Mouse (Mus musculus): ENCODE data around the gene Atn1. TPM values are rescaled to one million over a fixed set of nuclear protein-coding genes. Genes with fewer than 3 reads are reported as not detected.
"Not testable (repeated sequence)": the region's sequence is repeated elsewhere in the genome, so short reads cannot be mapped to it uniquely, and the experiment has no call there.

Gene Atn1
- polyA plus RNA-seq (2015; fragmentation: Nextera tagmentation; extraction: Ambion mirVana) = 9.6 and 11.2 TPM in 2 replicates

GRCm38 (mm10) chr6:124755831-124756595, at the start of gene Atn1, which contains the start of gene Gm45234:
Gene Atn1 (minus strand): TSS chr6:124756524.
Gene Gm45234 (minus strand): TSS chr6:124756021.
- Histone ChIP-seq H3K4me3 (ENCODE audit: low read depth, low read length) (peak within 1 kb of the TSS; percentile 93), H3K4me2 (replicated peaks; ENCODE audit: low read depth, low read length) (peak within 1 kb of the TSS; percentile 64), H3K27me3 (replicated peaks; ENCODE audit: insufficient read depth, low read length) (no peaks in the 10 kb centered on the region), H3K9me3 (ENCODE audit: low read length) (no peaks in the 10 kb centered on the region), H3K27ac (ENCODE audit: low read length) (peak within 1 kb of the TSS; percentile 97), H3K9ac (replicated peaks; ENCODE audit: low read depth) (peak within 1 kb of the TSS; percentile 86), H3K4me1 (ENCODE audit: insufficient read depth, low read depth, low read length) (peaks cover 20% of the 10 kb centered on the region), H3K36me3 (ENCODE audit: insufficient read depth, low read length) (no peaks in the 10 kb centered on the region)
- TF ChIP-seq EP300 (IDR thresholded peaks at IDR 0.05) (no peak), CTCF (IDR thresholded peaks at IDR 0.05) (no peak)
- WGBS = under 1% methylated on average over 35 of the region's 100 CpGs
- ATAC-seq (peak; percentile 76), DNase-seq (ENCODE audit: low spot score) (peak; percentile 89)

GRCm38 (mm10) chr6:124805341-124806321, 49.3 kb upstream of the Atn1 start:
- peak overlapping the region; percentile 39; the same call in 1 of the 2 replicates for H3K9ac ChIP-seq (replicated peaks; ENCODE audit: low read depth)
- peak; percentile 85 for ATAC-seq
- H3K27ac ChIP-seq (ENCODE audit: low read length) = peak overlapping the region; percentile 94
- WGBS = 1% methylated on average over 34 of the region's 34 CpGs
- H3K4me2 ChIP-seq (replicated peaks; ENCODE audit: low read depth, low read length) = peak overlapping the region; percentile 65
- DNase-seq (ENCODE audit: low spot score) = peak; percentile 98
- peak overlapping the region; percentile 43 for H3K4me3 ChIP-seq (ENCODE audit: low read depth, low read length)
- no peaks in the 10 kb centered on the region for H3K36me3 ChIP-seq (ENCODE audit: insufficient read depth, low read length)
- peak; percentile 60 for TF ChIP-seq CTCF (IDR thresholded peaks at IDR 0.05)
- 0 out of 2 replicates have a peak, but pooled peaks have one; percentile 4 for TF ChIP-seq EP300 (IDR thresholded peaks at IDR 0.05)
- H3K4me1 ChIP-seq (ENCODE audit: insufficient read depth, low read depth, low read length) = peaks cover 11% of the 10 kb centered on the region
- no peaks in the 10 kb centered on the region for H3K9me3 ChIP-seq (ENCODE audit: low read length)
- H3K27me3 ChIP-seq (replicated peaks; ENCODE audit: insufficient read depth, low read length) = no peaks in the 10 kb centered on the region

GRCm38 (mm10) chr6:124804341-124804740, 48.0 kb upstream of the Atn1 start:
- H3K4me1 ChIP-seq (ENCODE audit: insufficient read depth, low read depth, low read length) = peaks cover 7% of the 10 kb centered on the region
- DNase-seq (ENCODE audit: low spot score) (no peak), ATAC-seq (no peak)
- H3K9ac ChIP-seq (replicated peaks; ENCODE audit: low read depth) = no peak overlapping the region
- TF ChIP-seq EP300 (IDR thresholded peaks at IDR 0.05) = no peak
- no peak for TF ChIP-seq CTCF (IDR thresholded peaks at IDR 0.05)
- H3K27ac ChIP-seq (ENCODE audit: low read length) = no peak overlapping the region
- H3K9me3 ChIP-seq (ENCODE audit: low read length) = no peaks in the 10 kb centered on the region
- H3K36me3 ChIP-seq (ENCODE audit: insufficient read depth, low read length) = no peaks in the 10 kb centered on the region
- 93% methylated on average over 3 of the region's 3 CpGs for WGBS
- H3K4me2 ChIP-seq (replicated peaks; ENCODE audit: low read depth, low read length) = no peak overlapping the region
- no peak overlapping the region for H3K4me3 ChIP-seq (ENCODE audit: low read depth, low read length)
- no peaks in the 10 kb centered on the region for H3K27me3 ChIP-seq (replicated peaks; ENCODE audit: insufficient read depth, low read length)

DNA sequence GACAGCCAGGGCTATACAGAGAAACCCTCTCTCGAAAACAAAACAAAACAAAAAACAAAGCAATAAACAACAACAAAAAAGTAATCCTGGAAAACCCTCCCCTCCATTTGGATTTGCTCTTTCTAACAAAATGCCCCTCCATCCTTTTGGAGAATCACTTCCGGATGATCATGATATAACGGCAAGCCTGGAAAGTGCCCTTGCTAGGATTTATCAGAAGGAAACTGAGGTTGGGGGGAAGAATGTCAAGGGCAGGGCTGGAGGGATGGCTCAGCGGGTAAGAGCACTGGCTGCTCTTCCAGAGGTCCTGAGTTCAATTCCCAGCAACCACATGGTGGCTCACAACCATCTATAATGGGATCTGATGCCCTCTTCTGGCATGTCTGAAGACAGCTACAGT, 47.4 kb upstream of the Atn1 start:
- H3K27me3 ChIP-seq (replicated peaks; ENCODE audit: insufficient read depth, low read length); H3K9me3 ChIP-seq (ENCODE audit: low read length); ATAC-seq; H3K27ac ChIP-seq (ENCODE audit: low read length); H3K36me3 ChIP-seq (ENCODE audit: insufficient read depth, low read length); H3K4me1 ChIP-seq (ENCODE audit: insufficient read depth, low read depth, low read length); H3K9ac ChIP-seq (replicated peaks; ENCODE audit: low read depth); H3K4me2 ChIP-seq (replicated peaks; ENCODE audit: low read depth, low read length); H3K4me3 ChIP-seq (ENCODE audit: low read depth, low read length); DNase-seq (ENCODE audit: low spot score): not testable (repeated sequence)
- WGBS = 98% methylated on average over 4 of the region's 4 CpGs

- no peak for ATAC-seq
- no peaks in the 10 kb centered on the region for H3K9me3 ChIP-seq (ENCODE audit: low read length)
- H3K36me3 ChIP-seq (ENCODE audit: insufficient read depth, low read length) = no peaks in the 10 kb centered on the region
- H3K9ac ChIP-seq (replicated peaks; ENCODE audit: low read depth) = no peak overlapping the region
- no peak overlapping the region for H3K4me2 ChIP-seq (replicated peaks; ENCODE audit: low read depth, low read length)
- no peak overlapping the region for H3K4me3 ChIP-seq (ENCODE audit: low read depth, low read length)
- WGBS = 79% methylated on average over 3 of the region's 3 CpGs
- no peak for TF ChIP-seq EP300 (IDR thresholded peaks at IDR 0.05)
- H3K27me3 ChIP-seq (replicated peaks; ENCODE audit: insufficient read depth, low read length) = no peaks in the 10 kb centered on the region
- no peak for DNase-seq (ENCODE audit: low spot score)
- peaks cover 7% of the 10 kb centered on the region for H3K4me1 ChIP-seq (ENCODE audit: insufficient read depth, low read depth, low read length)
- H3K27ac ChIP-seq (ENCODE audit: low read length) = no peak overlapping the region
Observed at GRCm38 (mm10) chr6:124803061-124803460, 46.7 kb upstream of the Atn1 start.

DNA sequence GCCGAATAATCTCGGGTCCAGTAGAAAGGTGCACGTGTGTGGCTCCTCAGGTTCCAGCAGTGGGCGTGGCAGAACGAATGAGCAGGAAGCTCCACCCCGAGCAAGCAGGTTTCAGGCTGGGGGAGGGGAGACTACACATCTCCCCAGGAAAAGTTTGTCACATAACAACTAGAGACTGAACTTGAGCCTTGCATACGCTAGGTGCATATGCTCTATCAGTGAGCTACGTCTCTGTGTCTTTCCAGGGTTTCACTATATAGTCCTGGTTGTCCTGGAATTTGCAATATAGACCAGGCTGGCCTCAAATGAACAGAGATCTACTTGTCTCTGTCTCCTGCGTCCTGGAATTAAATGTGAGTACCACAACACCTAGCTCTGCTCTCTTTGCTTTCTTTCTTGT, 46.1 kb upstream of the Atn1 start:
- H3K4me3 ChIP-seq (ENCODE audit: low read depth, low read length); ATAC-seq; H3K4me2 ChIP-seq (replicated peaks; ENCODE audit: low read depth, low read length); H3K36me3 ChIP-seq (ENCODE audit: insufficient read depth, low read length); H3K9me3 ChIP-seq (ENCODE audit: low read length); H3K9ac ChIP-seq (replicated peaks; ENCODE audit: low read depth); H3K27me3 ChIP-seq (replicated peaks; ENCODE audit: insufficient read depth, low read length); DNase-seq (ENCODE audit: low spot score); H3K27ac ChIP-seq (ENCODE audit: low read length); H3K4me1 ChIP-seq (ENCODE audit: insufficient read depth, low read depth, low read length): not testable (repeated sequence)
- 7% methylated on average over 5 of the region's 9 CpGs for WGBS
